Mouse (Mus musculus) heart, adult 2 months (tissue): ENCODE results near the gene Dlx5.

Experiments used
- CTCF ChIP-seq: fragments of 200-600 bp; IDR thresholded peaks from 2 replicates; pipeline ENCODE4 v1.8.1; 2022; ENCODE audit warnings: antibody characterized with exemption, mild to moderate bottlenecking, moderate library complexity
- EP300 ChIP-seq: fragments of 200-500 bp; IDR thresholded peaks from 2 replicates; pipeline ENCODE4 v1.6.1; 2011; ENCODE audit warnings: low read depth, low read length, control low read depth; ENCODE audit not compliant: insufficient read depth
- POLR2A ChIP-seq: fragments of 200-500 bp; IDR thresholded peaks from 2 replicates; pipeline ENCODE4 v1.6.1; 2011; ENCODE audit warnings: mild to moderate bottlenecking, low read depth, low read length, control low read depth; ENCODE audit not compliant: insufficient read depth

DNA sequence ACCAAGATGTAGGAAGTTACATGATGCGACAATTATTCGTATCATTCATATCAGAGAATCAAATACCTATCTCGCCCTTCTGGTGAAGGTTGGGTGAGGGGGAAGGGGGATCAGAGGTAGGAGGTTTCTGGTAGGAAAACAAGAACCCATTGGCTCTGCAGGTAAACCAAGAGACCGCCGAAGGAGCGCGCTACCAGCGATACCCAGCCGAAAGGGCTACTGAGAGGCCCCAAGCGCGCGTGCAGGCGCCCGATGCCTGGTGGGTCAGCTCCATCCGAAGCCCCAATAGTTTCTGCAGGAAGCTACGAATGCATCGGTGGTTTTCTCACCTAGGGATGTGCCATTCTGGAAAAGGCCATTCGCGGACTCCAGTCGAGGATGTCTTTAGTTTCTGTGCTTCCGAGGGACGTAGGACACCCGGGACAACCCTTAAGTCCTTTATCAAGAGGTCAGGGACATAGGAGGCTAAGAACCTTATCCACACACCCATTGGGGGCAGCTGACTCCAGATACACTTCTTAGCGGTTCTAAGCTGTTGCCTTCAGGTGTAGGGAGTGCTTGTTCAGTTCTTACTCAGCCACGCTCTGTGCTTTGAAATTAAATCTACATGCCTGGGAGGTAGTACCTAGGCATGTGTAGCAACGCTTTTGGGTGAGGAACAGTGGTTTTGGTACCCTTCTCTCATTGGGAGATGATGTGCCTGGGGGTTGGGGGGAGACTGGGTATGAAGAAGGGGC is 31.4 kb downstream of the Dlx5 start:
- TF ChIP-seq CTCF, result no peak
- TF ChIP-seq POLR2A, result no peak
- no peak for TF ChIP-seq EP300
